Mouse (Mus musculus): ENCODE measurements around the gene Scaper. TPM values are rescaled to one million over a fixed set of nuclear protein-coding genes. Genes with fewer than 3 reads are reported as not detected.

The Scaper gene
- total RNA-seq, 1 experiment, result 6.6 TPM

DNA sequence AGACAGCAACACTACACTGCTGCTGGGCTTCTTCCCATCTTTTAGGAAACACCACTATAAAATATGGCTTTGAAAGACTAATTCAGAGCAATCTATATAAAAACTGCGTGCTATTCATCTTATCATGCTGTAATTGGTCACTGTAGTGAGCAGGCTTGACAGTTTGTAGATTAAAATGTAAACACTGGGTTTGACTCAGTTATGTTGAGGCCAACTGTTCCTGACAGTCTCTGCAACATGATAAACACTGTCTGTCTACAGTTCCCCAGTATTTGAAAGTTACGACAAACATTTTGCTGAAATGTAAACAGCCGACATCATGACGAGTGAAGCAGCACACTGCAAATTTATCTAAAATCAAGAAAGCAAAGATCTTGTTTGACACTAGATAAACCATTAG lies 225.9 kb downstream of the Scaper start:
- no peaks in the 10 kb centered on the region for H3K9me3 ChIP-seq (ENCODE audit: control insufficient read depth, insufficient read depth, low read depth, low read length)
- DNase-seq (ENCODE audit: low read depth, low spot score), result no peak
- no peak overlapping the region for H3K4me3 ChIP-seq (ENCODE audit: insufficient read depth in 1 of 2, low read depth in 1 of 2, low read length in 2 of 2, poor library complexity in 1 of 2, severe bottlenecking in 1 of 2)
- in situ Hi-C loops (cut with MboI; ENCODE audit: low sequenced_read_pairs in 2 of 2, unreplicated experiment in 2 of 2), result no loop called here
- H3K27ac ChIP-seq (ENCODE audit: insufficient read depth, low read depth, low read length, poor library complexity, severe bottlenecking), result no peak overlapping the region
- no peak overlapping the region for H3K9ac ChIP-seq (ENCODE audit: insufficient read depth, low read depth, low read length, poor library complexity, severe bottlenecking)
- H3K36me3 ChIP-seq (ENCODE audit: control insufficient read depth, insufficient read depth, low read length, poor library complexity, severe bottlenecking), result no peaks in the 10 kb centered on the region
- H3K4me1 ChIP-seq (ENCODE audit: control insufficient read depth in 2 of 2, insufficient read depth in 2 of 2, low read length in 2 of 2, poor library complexity in 1 of 2), result no peaks in the 10 kb centered on the region
- TF ChIP-seq ZC3H11A (IDR thresholded peaks at IDR 0.05; ENCODE audit: borderline replicate concordance, low read depth, low read length) (no peak), ZNF384 (IDR thresholded peaks at IDR 0.05; ENCODE audit: low read depth, low read length) (no peak), CHD2 (IDR thresholded peaks at IDR 0.05; ENCODE audit: low read depth, low read length) (no peak), MAFK (IDR thresholded peaks at IDR 0.05; ENCODE audit: insufficient read depth, low read depth, low read length) (no peak), HCFC1 (IDR thresholded peaks at IDR 0.05; ENCODE audit: borderline replicate concordance, insufficient read depth, low read length) (no peak)

DNA sequence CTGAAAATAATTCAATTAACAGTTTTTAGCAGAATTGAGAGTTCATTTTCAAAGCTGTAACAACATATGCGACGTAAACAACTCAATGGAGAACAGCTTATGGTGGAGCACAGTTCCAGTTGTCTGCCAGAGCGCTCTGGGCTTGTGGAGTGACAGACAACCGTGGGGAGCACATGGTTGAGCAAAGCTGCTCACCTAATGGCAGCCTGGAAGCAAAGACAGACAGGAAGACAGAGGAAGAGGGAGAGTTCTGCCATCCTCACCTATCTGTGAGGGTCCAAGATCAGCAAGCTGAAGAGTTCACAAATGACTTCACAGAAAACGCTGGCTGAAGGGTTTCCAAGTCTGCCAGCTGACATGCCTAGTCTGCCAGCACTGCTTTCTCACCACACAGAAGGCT lies 227.4 kb downstream of the Scaper start:
- H3K27ac ChIP-seq (ENCODE audit: insufficient read depth, low read depth, low read length, poor library complexity, severe bottlenecking), result no peak overlapping the region
- no peaks in the 10 kb centered on the region for H3K36me3 ChIP-seq (ENCODE audit: control insufficient read depth, insufficient read depth, low read length, poor library complexity, severe bottlenecking)
- DNase-seq (ENCODE audit: low read depth, low spot score), result no peak
- H3K4me3 ChIP-seq (ENCODE audit: insufficient read depth in 1 of 2, low read depth in 1 of 2, low read length in 2 of 2, poor library complexity in 1 of 2, severe bottlenecking in 1 of 2), result no peak overlapping the region
- no peaks in the 10 kb centered on the region for H3K4me1 ChIP-seq (ENCODE audit: control insufficient read depth in 2 of 2, insufficient read depth in 2 of 2, low read length in 2 of 2, poor library complexity in 1 of 2)
- TF ChIP-seq ZC3H11A (IDR thresholded peaks at IDR 0.05; ENCODE audit: borderline replicate concordance, low read depth, low read length), result no peak
- no peak for TF ChIP-seq CHD2 (IDR thresholded peaks at IDR 0.05; ENCODE audit: low read depth, low read length)
- TF ChIP-seq ZNF384 (IDR thresholded peaks at IDR 0.05; ENCODE audit: low read depth, low read length), result no peak
- no peak for TF ChIP-seq MAFK (IDR thresholded peaks at IDR 0.05; ENCODE audit: insufficient read depth, low read depth, low read length)
- no peak for TF ChIP-seq HCFC1 (IDR thresholded peaks at IDR 0.05; ENCODE audit: borderline replicate concordance, insufficient read depth, low read length)
- in situ Hi-C loops (cut with MboI; ENCODE audit: low sequenced_read_pairs in 2 of 2, unreplicated experiment in 2 of 2), result no loop called here
- H3K9ac ChIP-seq (ENCODE audit: insufficient read depth, low read depth, low read length, poor library complexity, severe bottlenecking), result no peak overlapping the region
- no peaks in the 10 kb centered on the region for H3K9me3 ChIP-seq (ENCODE audit: control insufficient read depth, insufficient read depth, low read depth, low read length)

DNA sequence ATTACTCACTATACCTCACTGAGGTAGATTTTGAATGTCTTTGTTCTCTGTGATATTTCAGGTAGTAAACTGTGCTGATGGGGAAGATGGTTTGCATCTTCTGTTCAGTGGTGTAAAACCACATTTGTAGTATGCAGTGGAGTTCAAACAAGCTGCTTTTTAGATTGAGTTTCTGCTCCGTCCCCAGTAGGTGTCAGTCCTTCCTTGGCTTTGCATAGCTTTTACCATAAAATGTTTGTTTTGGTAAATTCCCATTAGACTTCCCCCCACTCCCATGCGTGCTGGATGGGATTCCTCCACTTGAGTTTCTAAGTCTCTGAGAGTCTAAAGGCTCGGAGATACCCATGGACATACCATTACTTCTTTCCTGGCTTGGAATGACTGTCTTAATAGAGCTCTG lies 231.3 kb downstream of the Scaper start:
- no peaks in the 10 kb centered on the region for H3K36me3 ChIP-seq (ENCODE audit: control insufficient read depth, insufficient read depth, low read length, poor library complexity, severe bottlenecking)
- in situ Hi-C loops (cut with MboI; ENCODE audit: low sequenced_read_pairs in 2 of 2, unreplicated experiment in 2 of 2), result no loop called here
- TF ChIP-seq HCFC1 (IDR thresholded peaks at IDR 0.05; ENCODE audit: borderline replicate concordance, insufficient read depth, low read length) (no peak), ZC3H11A (IDR thresholded peaks at IDR 0.05; ENCODE audit: borderline replicate concordance, low read depth, low read length) (no peak), ZNF384 (IDR thresholded peaks at IDR 0.05; ENCODE audit: low read depth, low read length) (no peak), CHD2 (IDR thresholded peaks at IDR 0.05; ENCODE audit: low read depth, low read length) (no peak), MAFK (IDR thresholded peaks at IDR 0.05; ENCODE audit: insufficient read depth, low read depth, low read length) (no peak)
- H3K4me3 ChIP-seq (ENCODE audit: insufficient read depth in 1 of 2, low read depth in 1 of 2, low read length in 2 of 2, poor library complexity in 1 of 2, severe bottlenecking in 1 of 2), result no peak overlapping the region
- no peak overlapping the region for H3K9ac ChIP-seq (ENCODE audit: insufficient read depth, low read depth, low read length, poor library complexity, severe bottlenecking)
- H3K27ac ChIP-seq (ENCODE audit: insufficient read depth, low read depth, low read length, poor library complexity, severe bottlenecking), result no peak overlapping the region
- H3K9me3 ChIP-seq (ENCODE audit: control insufficient read depth, insufficient read depth, low read depth, low read length), result no peaks in the 10 kb centered on the region
- H3K4me1 ChIP-seq (ENCODE audit: control insufficient read depth in 2 of 2, insufficient read depth in 2 of 2, low read length in 2 of 2, poor library complexity in 1 of 2), result no peaks in the 10 kb centered on the region
- DNase-seq (ENCODE audit: low read depth, low spot score), result no peak

DNA sequence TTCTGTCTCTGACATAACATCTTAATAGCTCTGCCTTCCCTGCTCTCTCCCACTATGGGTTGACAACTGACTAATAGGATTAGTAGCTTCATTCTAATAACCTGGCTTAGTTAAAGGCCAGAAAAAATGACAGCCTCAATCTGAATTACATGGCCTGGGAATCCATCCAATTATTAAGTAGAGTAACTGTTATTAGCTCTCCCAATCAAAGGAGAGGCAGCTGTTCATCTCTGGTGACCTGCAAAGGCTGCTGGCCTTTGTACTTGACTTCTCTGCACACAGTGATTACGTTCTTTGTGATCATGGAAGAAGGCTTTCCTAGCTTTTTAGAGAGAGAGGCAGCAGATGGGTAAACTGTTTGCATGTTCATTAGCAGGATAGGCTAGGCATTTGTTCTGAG lies 242.6 kb downstream of the Scaper start:
- no peak overlapping the region for H3K4me3 ChIP-seq (ENCODE audit: insufficient read depth in 1 of 2, low read depth in 1 of 2, low read length in 2 of 2, poor library complexity in 1 of 2, severe bottlenecking in 1 of 2)
- no peaks in the 10 kb centered on the region for H3K9me3 ChIP-seq (ENCODE audit: control insufficient read depth, insufficient read depth, low read depth, low read length)
- no peak overlapping the region for H3K9ac ChIP-seq (ENCODE audit: insufficient read depth, low read depth, low read length, poor library complexity, severe bottlenecking)
- H3K36me3 ChIP-seq (ENCODE audit: control insufficient read depth, insufficient read depth, low read length, poor library complexity, severe bottlenecking), result no peaks in the 10 kb centered on the region
- DNase-seq (ENCODE audit: low read depth, low spot score), result no peak
- in situ Hi-C loops (cut with MboI; ENCODE audit: low sequenced_read_pairs in 2 of 2, unreplicated experiment in 2 of 2), result no loop called here
- H3K27ac ChIP-seq (ENCODE audit: insufficient read depth, low read depth, low read length, poor library complexity, severe bottlenecking), result no peak overlapping the region
- TF ChIP-seq CHD2 (IDR thresholded peaks at IDR 0.05; ENCODE audit: low read depth, low read length), result no peak
- TF ChIP-seq HCFC1 (IDR thresholded peaks at IDR 0.05; ENCODE audit: borderline replicate concordance, insufficient read depth, low read length), result no peak
- no peak for TF ChIP-seq MAFK (IDR thresholded peaks at IDR 0.05; ENCODE audit: insufficient read depth, low read depth, low read length)
- no peak for TF ChIP-seq ZNF384 (IDR thresholded peaks at IDR 0.05; ENCODE audit: low read depth, low read length)
- no peak for TF ChIP-seq ZC3H11A (IDR thresholded peaks at IDR 0.05; ENCODE audit: borderline replicate concordance, low read depth, low read length)
- H3K4me1 ChIP-seq (ENCODE audit: control insufficient read depth in 2 of 2, insufficient read depth in 2 of 2, low read length in 2 of 2, poor library complexity in 1 of 2), result no peaks in the 10 kb centered on the region

DNA sequence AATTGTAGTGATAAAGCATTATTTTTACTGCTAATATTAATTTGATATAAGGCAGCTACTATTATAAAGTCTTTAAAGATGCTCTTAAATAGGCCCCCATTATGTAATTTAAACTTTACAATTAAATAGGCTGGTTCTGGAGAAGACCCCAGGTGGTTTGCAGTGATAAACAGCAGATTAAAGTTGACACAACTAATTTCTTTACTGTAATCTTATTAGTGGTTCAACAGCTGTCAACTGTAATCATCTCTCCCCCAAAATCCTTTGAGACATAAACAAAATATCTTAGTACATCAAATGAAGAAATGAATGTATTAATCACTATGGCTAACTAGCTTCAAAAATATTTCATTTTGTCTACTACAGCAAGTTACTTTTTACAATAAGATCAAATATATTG lies 260.8 kb downstream of the Scaper start:
- no peak overlapping the region for H3K4me3 ChIP-seq (ENCODE audit: insufficient read depth in 1 of 2, low read depth in 1 of 2, low read length in 2 of 2, poor library complexity in 1 of 2, severe bottlenecking in 1 of 2)
- no peaks in the 10 kb centered on the region for H3K36me3 ChIP-seq (ENCODE audit: control insufficient read depth, insufficient read depth, low read length, poor library complexity, severe bottlenecking)
- H3K27ac ChIP-seq (ENCODE audit: insufficient read depth, low read depth, low read length, poor library complexity, severe bottlenecking), result no peak overlapping the region
- TF ChIP-seq CHD2 (IDR thresholded peaks at IDR 0.05; ENCODE audit: low read depth, low read length) (no peak), HCFC1 (IDR thresholded peaks at IDR 0.05; ENCODE audit: borderline replicate concordance, insufficient read depth, low read length) (no peak), ZNF384 (IDR thresholded peaks at IDR 0.05; ENCODE audit: low read depth, low read length) (no peak), MAFK (IDR thresholded peaks at IDR 0.05; ENCODE audit: insufficient read depth, low read depth, low read length) (no peak), ZC3H11A (IDR thresholded peaks at IDR 0.05; ENCODE audit: borderline replicate concordance, low read depth, low read length) (no peak)
- DNase-seq (ENCODE audit: low read depth, low spot score), result no peak
- in situ Hi-C loops (cut with MboI; ENCODE audit: low sequenced_read_pairs in 2 of 2, unreplicated experiment in 2 of 2), result no loop called here
- no peak overlapping the region for H3K9ac ChIP-seq (ENCODE audit: insufficient read depth, low read depth, low read length, poor library complexity, severe bottlenecking)
- no peaks in the 10 kb centered on the region for H3K9me3 ChIP-seq (ENCODE audit: control insufficient read depth, insufficient read depth, low read depth, low read length)
- H3K4me1 ChIP-seq (ENCODE audit: control insufficient read depth in 2 of 2, insufficient read depth in 2 of 2, low read length in 2 of 2, poor library complexity in 1 of 2), result no peaks in the 10 kb centered on the region
